Mouse (Mus musculus) testis, adult 2 months (tissue): ENCODE results near the gene Ppp1r10.

Experiments used
- CTCF ChIP-seq: fragments of 200-500 bp; IDR thresholded peaks from 2 replicates; pipeline ENCODE4 v1.5.1; 2012; ENCODE audit warnings: low read depth, mild to moderate bottlenecking, inconsistent platforms, low read length, moderate library complexity; ENCODE audit not compliant: control insufficient read depth, insufficient read depth, insufficient replicate concordance
- POLR2A ChIP-seq: fragments of 200-500 bp; IDR thresholded peaks from 2 replicates; pipeline ENCODE4 v1.6.1; 2012; ENCODE audit warnings: low read depth, mild to moderate bottlenecking, inconsistent platforms, low read length, moderate library complexity; ENCODE audit not compliant: control insufficient read depth

DNA sequence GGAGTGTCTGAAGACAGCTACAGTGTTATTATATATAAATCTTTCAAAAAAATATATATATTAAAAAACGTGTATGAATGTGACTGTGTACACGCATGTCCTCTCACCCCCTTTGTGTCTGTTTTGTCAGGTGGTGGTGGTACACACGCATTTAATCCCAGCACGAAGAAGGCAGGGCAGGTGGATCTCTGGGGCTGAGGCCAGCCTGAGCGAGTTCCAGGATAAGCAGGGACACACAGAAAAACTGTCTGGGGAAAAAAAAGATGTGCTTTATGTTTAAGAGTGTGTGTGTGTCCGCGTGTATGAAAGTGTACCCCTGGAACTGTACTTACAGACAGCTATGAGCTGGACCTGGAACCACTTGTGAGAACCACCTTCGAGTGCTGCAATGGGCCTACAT is 38.4 kb downstream of the Ppp1r10 start:
- TF ChIP-seq CTCF = no peak
- no peak for TF ChIP-seq POLR2A
